Mouse (Mus musculus) limb, embryonic 14.5 days (tissue): ENCODE data around the gene Was. TPM values are rescaled to one million over a fixed set of nuclear protein-coding genes. Genes with fewer than 3 reads are reported as not detected.
"Not testable (repeated sequence)": the region's sequence is repeated elsewhere in the genome, so short reads cannot be mapped to it uniquely, and the experiment has no call there.

Experiments used
- ATAC-seq: fragments of 200-750 bp; cut with Nextera tagmentation; 2 replicates; pipeline ENCODE4 v1.8.0; 2017; ENCODE audit warnings: low read depth, moderate number of reproducible peaks, moderate TSS enrichment; ENCODE audit not compliant: low FRiP score
- DNase-seq: peaks from one replicate; pipeline ENCODE4 v3.0.0-alpha.2; 2015; ENCODE audit warnings: low spot score
- H3K27ac ChIP-seq: fragments of 300-500 bp; sonication (generic); replicated peaks from 2 replicates; pipeline ENCODE4 v1.5.1; 2014; ENCODE audit warnings: low read depth, mild to moderate bottlenecking, low read length, moderate library complexity, mixed read lengths
- H3K27me3 ChIP-seq: fragments of 300-500 bp; sonication (generic); 2 replicates; pipeline ENCODE4 v1.6.1; 2014; ENCODE audit warnings: low read length, mixed read lengths; ENCODE audit not compliant: control insufficient read depth, insufficient read depth
- H3K36me3 ChIP-seq: fragments of 300-500 bp; sonication (generic); 2 replicates; pipeline ENCODE4 v1.6.1; 2014; ENCODE audit warnings: mild to moderate bottlenecking, low read length, moderate library complexity, mixed read lengths; ENCODE audit not compliant: control insufficient read depth, insufficient read depth
- H3K4me1 ChIP-seq: fragments of 300-500 bp; sonication (generic); 2 replicates; pipeline ENCODE4 v1.6.1; 2014; ENCODE audit warnings: antibody characterized with exemption, low read length, mixed read lengths; ENCODE audit not compliant: control insufficient read depth, insufficient read depth
- H3K4me2 ChIP-seq: fragments of 300-500 bp; sonication (generic); replicated peaks from 2 replicates; pipeline ENCODE4 v1.6.1; 2014; ENCODE audit warnings: low read depth, mild to moderate bottlenecking, low read length, moderate library complexity; ENCODE audit not compliant: severe bottlenecking
- H3K4me3 ChIP-seq: fragments of 300-500 bp; sonication (generic); replicated peaks from 2 replicates; pipeline ENCODE4 v1.5.1; 2014; ENCODE audit warnings: low read length
- H3K9ac ChIP-seq: fragments of 300-500 bp; sonication (generic); 2 replicates; pipeline ENCODE4 v1.6.1; 2014; ENCODE audit warnings: mild to moderate bottlenecking, low read depth, low read length, moderate library complexity; ENCODE audit not compliant: severe bottlenecking
- H3K9me3 ChIP-seq: fragments of 300-500 bp; sonication (generic); 2 replicates; pipeline ENCODE4 v1.6.1; 2016; ENCODE audit warnings: low read length; ENCODE audit not compliant: control insufficient read depth
- POLR2A ChIP-seq: fragments of 200-500 bp; IDR thresholded peaks from 2 replicates; pipeline ENCODE4 v1.8.0; 2012; ENCODE audit warnings: inconsistent platforms, mild to moderate bottlenecking, moderate library complexity, borderline replicate concordance; ENCODE audit not compliant: insufficient read depth, insufficient read length; ENCODE audit errors: extremely low read depth
- WGBS: fragments of 180-500 bp; shearing (Covaris S2); extraction: QIAGEN DNeasy Blood & Tissue Kit; methylation state at CpG from one replicate; pipeline ENCODE4 v1.1.7; 2014; 5-methylcytosine and 5-hydroxymethylcytosine counted together
- polyA plus RNA-seq, 2 experiments: library from polyadenylated mRNA; depleted of rRNA in 1 of 2; stranded (reverse) in 1 of 2; unstranded in 1 of 2; fragments of >200 nt; fragmentation: Nextera tagmentation in 1 of 2; extraction: Ambion mirVana in 1 of 2; gene quantifications; 2 replicates each; pipeline versions ENCODE4 v1.2.1 to v1.2.3; 2012 to 2014

The Was gene
- polyA plus RNA-seq, 2 experiments, result 0.92 to 3.5 TPM

GRCm38 (mm10) chrX:8095546-8095945 lies 5.2 kb upstream of the Was start:
- 78% methylated on average over 10 of the region's 10 CpGs for WGBS
- no peak overlapping the region for H3K27ac ChIP-seq
- peak overlapping the region; percentile 41 for H3K4me2 ChIP-seq
- peak overlapping the region; percentile 28 for H3K4me3 ChIP-seq
- no peak for DNase-seq
- no peaks in the 10 kb centered on the region for H3K36me3 ChIP-seq
- no peaks in the 10 kb centered on the region for H3K4me1 ChIP-seq
- no peak overlapping the region for H3K9ac ChIP-seq
- TF ChIP-seq POLR2A, result no peak
- no peak for ATAC-seq
- H3K9me3 ChIP-seq, result no peaks in the 10 kb centered on the region
- H3K27me3 ChIP-seq, result no peaks in the 10 kb centered on the region

- not testable (repeated sequence) for H3K36me3 ChIP-seq, H3K4me2 ChIP-seq, H3K4me1 ChIP-seq, DNase-seq, ATAC-seq, H3K27ac ChIP-seq, H3K4me3 ChIP-seq, H3K9me3 ChIP-seq, H3K9ac ChIP-seq, H3K27me3 ChIP-seq
- WGBS, result 69% methylated on average over 4 of the region's 5 CpGs
These were observed 653 bp upstream of the Was start for GRCm38 (mm10) chrX:8090954-8091347.

- Histone ChIP-seq H3K4me2 (no peak overlapping the region), H3K27me3 (no peaks in the 10 kb centered on the region), H3K9me3 (no peaks in the 10 kb centered on the region), H3K4me3 (no peak overlapping the region), H3K36me3 (no peaks in the 10 kb centered on the region), H3K4me1 (no peaks in the 10 kb centered on the region), H3K9ac (no peak overlapping the region), H3K27ac (no peak overlapping the region)
- TF ChIP-seq POLR2A, result no peak
- no peak for ATAC-seq
- no peak for DNase-seq
- WGBS, result 89% methylated on average over 3 of the region's 3 CpGs
These were observed 552 bp downstream of the Was start for GRCm38 (mm10) chrX:8089746-8090145.

- Histone ChIP-seq H3K4me3 (no peak overlapping the region), H3K27me3 (no peaks in the 10 kb centered on the region), H3K9ac (no peak overlapping the region), H3K4me1 (no peaks in the 10 kb centered on the region), H3K4me2 (no peak overlapping the region), H3K27ac (no peak overlapping the region), H3K36me3 (no peaks in the 10 kb centered on the region), H3K9me3 (no peaks in the 10 kb centered on the region)
- DNase-seq, result no peak
- no peak for TF ChIP-seq POLR2A
- ATAC-seq, result no peak
- WGBS, result 89% methylated on average over 8 of the region's 8 CpGs
These were observed 4.7 kb downstream of the Was start for GRCm38 (mm10) chrX:8085611-8086010.

- no peak for TF ChIP-seq POLR2A
- no peak overlapping the region for H3K4me3 ChIP-seq
- H3K4me2 ChIP-seq, result no peak overlapping the region
- H3K27ac ChIP-seq, result no peak overlapping the region
- no peaks in the 10 kb centered on the region for H3K36me3 ChIP-seq
- no peaks in the 10 kb centered on the region for H3K9me3 ChIP-seq
- H3K9ac ChIP-seq, result no peak overlapping the region
- no peaks in the 10 kb centered on the region for H3K27me3 ChIP-seq
- 76% methylated on average over 6 of the region's 6 CpGs for WGBS
- DNase-seq (no peak), ATAC-seq (no peak)
- no peaks in the 10 kb centered on the region for H3K4me1 ChIP-seq
These were observed 5.5 kb downstream of the Was start for GRCm38 (mm10) chrX:8084771-8085259.

- peaks cover 8% of the 10 kb centered on the region for H3K36me3 ChIP-seq
- H3K4me2 ChIP-seq, result peak overlapping the region; percentile 43
- peak overlapping the region; percentile 35 for H3K4me3 ChIP-seq
- ATAC-seq (no peak), DNase-seq (no peak)
- H3K27ac ChIP-seq, result peak overlapping the region; percentile 55; the same call in 1 of the 2 replicates
- H3K4me1 ChIP-seq, result no peaks in the 10 kb centered on the region
- no peak for TF ChIP-seq POLR2A
- no peaks in the 10 kb centered on the region for H3K9me3 ChIP-seq
- no peaks in the 10 kb centered on the region for H3K27me3 ChIP-seq
- H3K9ac ChIP-seq, result peak overlapping the region; percentile 22; the same call in 1 of the 2 replicates
- WGBS, result 29% methylated on average over 3 of the region's 3 CpGs
These were observed 15.2 kb downstream of the Was start for GRCm38 (mm10) chrX:8075104-8075503.
